Mouse (Mus musculus) megakaryocyte-erythroid progenitor cell, adult 5-6 weeks (primary cell): ENCODE measurements around the gene Trub1. TPM values are rescaled to one million over a fixed set of nuclear protein-coding genes. Genes with fewer than 3 reads are reported as not detected.

ENCODE experiments used
- ATAC-seq: replicated peaks from 2 replicates; pipeline ENCODE4 v1.8.0; 2016; ENCODE audit warnings: mild to moderate bottlenecking, inconsistent platforms; ENCODE audit not compliant: severe bottlenecking, poor library complexity, low FRiP score, low TSS enrichment
- total RNA-seq, 2 experiments: library from RNA; stranded (forward) in 1 of 2; stranded (reverse) in 1 of 2; fragments of 200-1000, 215-1000 nt in 1 of 2; fragments of >200 nt in 1 of 2; fragmentation: Nextera tagmentation in 1 of 2; gene quantifications; 2 replicates each; pipeline ENCODE4 v1.2.3; 2014 to 2017

Trub1 gene
- total RNA-seq (2014; fragmentation: Nextera tagmentation) (20.4 and 21.1 TPM in 2 replicates), total RNA-seq (2017) (30.9 and 41.8 TPM in 2 replicates)

DNA sequence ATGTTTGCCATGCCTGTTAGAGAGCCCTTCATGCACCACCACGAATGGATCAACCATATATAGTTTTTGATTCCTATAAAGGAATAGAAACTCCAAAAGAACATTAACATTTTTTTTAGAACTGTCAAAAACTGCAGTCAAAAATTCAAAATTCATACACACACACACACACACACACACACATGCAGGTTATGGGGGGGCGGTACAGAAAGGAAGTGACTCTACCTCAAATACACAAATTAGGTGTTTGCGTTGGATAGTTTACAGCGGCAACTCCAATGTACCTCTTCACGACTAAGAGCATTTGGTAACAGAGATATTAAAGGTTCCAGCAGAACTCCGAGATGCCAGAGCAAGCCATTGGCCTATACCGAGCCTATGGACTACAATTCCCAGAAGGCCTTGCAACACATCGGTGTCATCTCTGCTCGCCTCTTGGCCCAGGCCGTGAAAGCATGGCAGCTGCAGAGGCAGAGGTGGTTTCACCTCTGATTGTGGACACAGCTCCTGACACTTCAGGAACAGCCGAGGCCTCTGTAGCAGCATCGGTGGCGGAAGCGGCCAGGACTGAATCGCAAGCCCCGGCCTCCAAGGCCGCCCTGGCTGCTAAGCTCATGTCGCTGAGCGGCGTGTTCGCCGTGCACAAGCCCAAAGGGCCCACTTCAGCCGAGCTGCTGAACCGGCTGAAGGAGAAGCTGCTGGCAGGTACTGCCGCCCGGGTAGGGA lies at the start of gene Trub1:
TSS of gene Trub1 (plus strand) at position 421 of the 726 bp plus-strand sequence.
- peak; percentile 99 for ATAC-seq

DNA sequence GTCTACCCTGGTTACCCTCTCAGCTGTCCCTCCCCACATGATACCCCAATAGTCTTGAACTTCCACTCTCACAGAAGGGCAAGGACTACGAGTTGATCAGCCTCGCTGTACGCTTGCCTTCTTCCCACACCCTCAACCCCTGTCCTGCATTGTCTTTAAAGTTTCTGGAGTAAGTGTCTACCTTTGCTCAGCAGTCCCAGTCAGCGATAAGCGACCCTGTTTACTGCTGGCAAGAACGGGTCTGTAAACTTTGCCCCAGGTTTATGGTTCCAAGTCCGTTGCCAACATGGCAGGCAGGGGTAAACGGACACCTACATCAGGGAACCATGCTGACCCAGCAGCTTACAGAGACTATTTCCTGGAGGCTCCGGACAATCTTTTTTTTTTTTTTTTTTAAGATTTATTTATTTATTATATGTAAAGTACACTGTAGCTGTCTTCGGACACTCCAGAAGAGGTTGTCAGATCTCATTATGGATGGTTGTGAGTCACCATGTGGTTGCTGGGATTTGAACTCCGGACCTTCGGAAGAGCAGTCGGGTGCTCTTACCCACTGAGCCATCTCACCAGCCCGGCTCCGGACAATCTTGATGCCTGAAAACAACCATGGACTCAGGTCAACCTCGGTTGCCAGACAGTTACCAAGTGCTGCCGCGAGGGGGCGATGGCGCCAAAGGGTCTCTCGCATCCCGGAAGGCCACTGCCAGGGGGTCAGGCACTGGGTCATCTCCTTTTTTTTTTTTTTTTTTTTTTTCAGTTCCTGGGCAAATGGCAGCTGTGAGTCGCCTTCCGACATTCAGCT lies 48.8 kb upstream of the Trub1 start:
- peak; percentile 83 for ATAC-seq

DNA sequence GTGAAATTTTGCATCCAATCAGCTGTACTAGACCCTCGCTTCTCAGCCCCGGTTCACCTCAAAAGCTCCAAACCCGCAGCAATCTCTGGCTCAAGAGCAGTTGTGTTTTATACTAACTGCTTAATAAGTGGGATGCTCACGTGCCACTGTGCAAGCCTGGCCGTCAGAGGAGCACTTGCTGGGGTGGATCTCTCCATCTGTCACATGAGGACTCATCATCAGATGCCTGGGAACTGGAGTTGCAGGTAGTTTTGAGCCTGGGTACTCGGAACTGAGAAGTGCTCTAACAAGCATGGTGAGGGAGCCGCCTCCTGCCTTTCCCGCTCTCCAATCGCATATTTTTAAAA lies 48.2 kb upstream of the Trub1 start:
- no peak for ATAC-seq

DNA sequence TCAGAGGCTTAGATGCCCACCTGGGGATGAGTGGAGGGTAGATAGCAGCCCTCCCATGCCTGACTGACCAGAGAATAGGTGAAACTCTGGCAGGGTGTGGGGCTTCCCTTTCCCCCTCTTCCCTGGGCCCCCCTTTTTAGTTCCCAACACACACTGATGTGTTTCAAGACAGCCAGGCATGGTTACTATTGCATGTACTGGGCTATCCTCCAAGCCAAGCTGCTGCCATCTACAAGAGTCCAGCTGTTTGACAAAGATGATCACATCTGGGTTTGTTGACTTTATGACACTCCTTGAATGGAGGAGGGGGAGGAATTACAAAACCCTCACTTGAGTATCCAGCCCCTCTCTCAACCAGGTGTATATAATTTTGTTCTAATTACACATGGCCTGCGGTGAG lies 44.8 kb upstream of the Trub1 start:
- no peak for ATAC-seq

- peak; percentile 42 for ATAC-seq
Measured at GRCm38 (mm10) chr19:57411375-57412196, 41.1 kb upstream of the Trub1 start.

DNA sequence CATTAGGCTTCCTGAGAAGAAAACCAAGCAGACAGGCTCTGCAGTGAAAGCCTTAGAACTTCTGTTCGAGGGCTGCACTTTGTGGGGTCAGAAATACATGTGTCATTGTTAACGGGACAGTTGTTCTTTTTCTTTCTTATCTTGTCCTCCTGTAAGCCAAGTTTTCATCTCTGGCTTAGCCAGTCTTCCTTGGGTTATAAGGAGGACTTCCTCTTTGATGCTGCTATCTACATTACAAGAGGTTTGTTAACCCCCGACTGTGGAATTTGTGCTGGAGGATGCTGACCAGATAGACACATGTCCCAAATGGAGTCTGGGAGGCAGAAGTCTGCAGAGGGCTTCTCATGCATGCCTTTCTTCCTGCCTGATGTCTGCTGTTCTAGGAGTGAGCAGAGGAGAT lies 39.5 kb upstream of the Trub1 start:
- ATAC-seq = 0 out of 2 replicates have a peak, but pooled peaks have one; percentile 28

DNA sequence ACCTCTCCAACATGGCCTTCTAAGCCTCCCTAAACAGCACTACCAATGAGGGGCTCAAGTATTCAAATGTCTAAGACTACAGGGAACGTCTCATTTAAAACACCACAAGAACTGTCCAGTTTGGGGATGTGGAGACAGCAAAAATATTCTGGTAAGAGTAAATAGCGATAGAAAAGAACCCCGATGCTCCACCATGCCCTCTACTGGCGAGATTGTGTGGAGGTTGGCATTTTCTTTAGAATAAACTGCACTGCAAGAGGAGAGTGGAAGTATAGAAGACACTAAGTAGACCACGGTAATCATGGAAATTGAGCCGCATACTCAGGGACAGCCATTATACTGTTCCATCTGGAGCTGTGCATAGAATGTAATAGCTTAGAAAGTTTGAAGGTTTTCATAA lies 38.8 kb upstream of the Trub1 start:
- no peak for ATAC-seq

DNA sequence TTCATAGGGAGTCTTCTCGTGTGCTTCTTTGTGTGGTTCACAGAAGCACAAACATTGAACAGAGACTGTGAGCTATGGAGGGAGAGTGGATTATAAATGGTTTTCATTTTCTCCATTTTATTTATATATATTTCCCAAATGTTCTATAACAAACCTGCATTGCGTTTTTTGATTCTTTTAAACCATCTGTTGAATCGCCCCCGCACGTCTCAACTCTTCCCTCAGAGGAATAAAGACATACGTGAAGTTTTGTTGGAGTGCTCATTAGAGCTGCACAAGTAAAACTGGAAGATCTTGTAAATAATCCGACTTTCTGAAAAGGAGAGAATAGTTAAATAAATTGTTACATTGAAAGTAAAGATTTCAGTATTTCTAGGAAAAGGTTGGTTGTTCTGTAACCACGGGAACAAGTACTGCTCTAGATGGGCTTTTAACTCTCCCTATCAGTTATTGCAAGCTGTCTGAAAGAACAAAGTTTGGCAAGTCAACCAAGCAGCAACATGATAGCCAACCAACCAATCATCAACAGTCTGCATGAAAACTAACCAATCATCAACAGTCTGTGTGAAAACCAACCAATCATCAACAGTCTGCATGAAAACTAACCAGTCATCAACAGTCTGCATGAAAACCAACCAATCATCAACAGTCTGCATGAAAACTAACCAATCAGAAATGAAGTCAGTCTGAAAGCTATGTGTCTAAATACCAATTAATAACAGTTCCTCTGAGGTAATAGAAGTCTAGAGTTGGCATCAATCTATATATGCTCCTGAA lies 37.5 kb upstream of the Trub1 start:
- 0 out of 2 replicates have a peak, but pooled peaks have one; percentile 31 for ATAC-seq

- no peak for ATAC-seq
Measured at GRCm38 (mm10) chr19:57417800-57418580, 34.7 kb upstream of the Trub1 start.

DNA sequence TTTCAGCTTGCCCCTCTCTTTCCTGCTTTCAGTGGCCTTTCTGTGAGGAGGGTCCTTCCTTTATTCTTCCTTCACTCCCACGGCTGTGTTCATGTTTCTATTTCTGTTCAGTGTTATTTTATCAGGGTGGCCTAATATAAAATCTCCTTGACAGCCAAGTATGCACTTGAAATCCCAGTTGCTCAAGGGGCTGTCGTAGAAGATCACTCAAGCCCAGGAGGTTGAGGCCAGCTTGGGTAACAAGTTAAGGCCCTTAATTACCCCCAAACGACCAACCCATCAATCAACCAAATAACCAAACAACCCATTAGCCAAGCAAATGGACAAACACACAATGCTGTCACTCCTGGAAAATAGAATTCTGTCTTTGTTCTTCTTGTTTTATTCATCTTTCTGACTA lies 29.3 kb upstream of the Trub1 start:
- no peak for ATAC-seq

DNA sequence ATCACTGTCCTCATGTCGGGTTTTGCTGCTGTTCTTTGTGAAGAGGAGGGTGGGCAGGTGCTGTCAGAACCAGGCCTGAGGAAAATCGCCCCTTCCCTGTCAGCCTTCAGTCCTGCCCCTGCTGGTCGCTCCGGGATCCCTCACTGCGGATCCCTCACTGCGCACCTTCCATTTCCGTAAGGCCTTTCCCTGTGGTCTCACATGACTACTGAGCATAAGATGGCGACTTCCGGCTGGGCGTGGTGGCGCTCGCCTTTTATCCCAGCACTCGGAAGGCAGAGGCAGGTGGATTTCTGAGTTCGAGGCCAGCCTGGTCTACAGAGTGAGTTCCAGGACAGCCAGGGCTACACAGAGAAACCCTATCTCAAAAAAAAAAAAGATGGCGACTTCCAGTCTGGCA lies 27.4 kb upstream of the Trub1 start:
- ATAC-seq = no peak

DNA sequence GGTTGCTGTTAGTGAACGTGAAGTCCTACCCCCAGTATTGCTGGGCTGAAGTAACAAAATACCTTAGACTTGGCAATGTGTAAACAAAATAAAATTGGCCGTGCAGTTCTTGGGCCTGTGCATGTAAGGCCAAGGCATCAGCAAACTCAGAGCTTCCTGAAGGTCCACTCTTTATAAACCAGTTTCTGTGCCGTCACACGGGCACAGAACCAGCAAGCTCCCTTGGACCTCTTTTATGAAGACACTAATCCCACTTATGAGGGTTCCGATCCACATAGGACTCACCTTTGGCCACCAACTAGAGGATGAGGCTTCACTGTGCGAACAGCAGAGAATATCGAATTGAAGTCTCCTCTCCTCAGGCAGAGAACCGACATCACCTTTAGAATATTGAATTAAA lies 25.9 kb upstream of the Trub1 start:
- no peak for ATAC-seq

- ATAC-seq = no peak
Measured at GRCm38 (mm10) chr19:57427756-57428438, 24.8 kb upstream of the Trub1 start.

GRCm38 (mm10) chr19:57428641-57429040 lies 24.1 kb upstream of the Trub1 start:
- no peak for ATAC-seq

DNA sequence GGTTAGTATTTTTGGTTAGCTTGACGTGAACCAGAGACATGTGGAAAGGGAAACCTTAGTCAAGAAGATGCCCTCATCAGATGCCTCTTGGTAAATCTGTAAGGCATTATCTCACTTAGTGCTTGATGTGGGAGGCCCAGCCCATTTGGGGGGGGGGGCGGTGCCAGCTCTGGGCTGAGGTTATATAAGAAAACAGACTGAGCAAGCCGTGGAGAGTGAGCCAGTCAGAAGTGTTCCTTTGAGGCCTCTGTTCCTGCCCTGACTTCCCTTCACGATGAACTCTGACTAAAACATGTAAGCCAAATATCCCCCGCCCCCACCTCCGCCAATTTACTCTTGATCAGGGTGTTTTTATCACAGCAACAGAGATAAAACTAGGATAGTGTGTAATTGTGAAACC lies 22.8 kb upstream of the Trub1 start:
- ATAC-seq = no peak

DNA sequence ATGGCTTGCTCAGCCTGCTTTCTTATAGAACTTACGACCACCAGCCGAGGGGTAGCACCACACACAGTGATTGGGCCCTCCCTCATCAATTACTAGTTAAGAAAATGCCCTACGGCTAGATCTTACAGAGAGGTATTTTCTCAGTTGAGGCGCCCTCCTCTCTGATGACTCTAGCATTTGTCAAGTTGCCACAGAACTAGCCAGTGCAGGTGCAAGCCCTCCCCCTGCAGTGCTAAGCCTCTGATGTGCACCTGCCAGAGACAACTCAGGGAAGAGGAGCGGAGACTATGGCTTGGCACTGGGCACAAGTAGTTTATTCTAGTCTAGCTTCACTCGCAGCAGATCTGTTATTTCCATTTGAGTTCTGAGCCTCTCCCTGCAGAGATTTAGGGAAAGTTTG lies 21.2 kb upstream of the Trub1 start:
- no peak for ATAC-seq

DNA sequence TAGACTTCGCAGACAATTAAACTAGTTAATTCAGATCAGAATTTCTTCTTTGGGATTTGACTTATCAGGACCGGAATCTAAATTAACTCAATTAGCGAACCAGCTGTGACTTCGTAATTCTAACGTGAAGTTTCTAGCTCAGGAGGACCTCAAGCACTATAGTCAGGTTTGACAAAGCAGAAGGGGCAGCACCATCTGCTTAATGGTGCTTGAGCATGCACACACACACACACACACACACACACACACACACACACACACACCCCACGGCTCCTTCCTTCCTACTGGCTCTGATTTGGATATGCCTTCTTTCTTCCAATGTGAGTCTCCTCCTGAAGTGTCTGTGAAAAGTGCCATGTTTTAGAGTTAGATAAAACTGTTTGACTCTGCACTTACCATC lies 18.7 kb upstream of the Trub1 start:
- no peak for ATAC-seq

- ATAC-seq = no peak
Measured at GRCm38 (mm10) chr19:57436586-57437021, 16.1 kb upstream of the Trub1 start.
